8 mouse cellular contexts compared by ENCODE assay signal in the genomic region with DNA sequence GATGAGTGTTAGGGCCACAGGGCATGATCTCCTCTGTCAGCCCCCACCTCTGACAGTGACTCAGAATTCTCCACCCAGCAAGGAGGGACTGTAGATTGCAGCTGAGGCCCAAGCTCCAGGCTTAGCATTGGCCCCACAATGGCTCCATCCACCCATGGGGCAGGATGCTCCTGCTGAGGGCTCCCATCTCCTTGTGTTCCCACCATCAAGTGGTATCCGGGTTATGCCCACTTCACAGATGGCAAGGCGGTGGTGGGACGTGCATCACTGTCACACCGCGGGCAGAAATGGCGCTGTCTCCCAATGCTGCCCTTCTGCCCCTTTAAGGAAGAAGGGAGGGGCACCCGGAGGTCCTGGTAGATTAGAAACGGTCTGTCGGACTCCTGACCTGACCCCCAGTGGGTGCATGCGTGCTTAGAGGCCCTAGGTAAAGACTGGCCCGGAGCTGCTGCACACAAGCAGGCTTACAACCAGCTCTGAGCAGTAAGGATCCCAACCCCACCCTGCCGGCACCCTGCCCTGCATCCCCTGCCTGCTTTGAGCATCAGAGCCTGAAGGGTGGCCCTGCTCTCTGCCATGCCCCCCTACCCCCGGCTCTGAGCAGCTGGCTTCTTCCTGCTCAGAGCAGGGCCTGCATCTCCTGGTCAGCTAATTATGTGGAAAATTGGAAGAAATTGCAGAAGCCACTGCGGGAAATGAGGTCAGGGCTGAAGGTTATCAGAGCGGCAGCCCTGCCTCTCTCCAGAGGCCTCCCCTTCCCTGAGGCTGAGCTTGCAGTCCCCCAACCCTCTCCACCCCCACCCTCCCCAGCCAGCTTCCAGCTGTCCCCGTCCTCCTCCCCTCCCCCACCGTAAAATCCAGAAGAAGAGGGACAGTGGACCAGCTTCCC.
DNase-seq lines count a peak whose midpoint lies in the region; ATAC-seq lines count a peak whose summit lies in the region.

No protein-coding gene starts in this region.

- DNase-seq in kidney, adult 8-10 months: no peak
- DNase-seq in kidney, postnatal 36 days: peak; percentile 37 to 38
- DNase-seq in Muller cell, postnatal 12 days (ENCODE audit: inconsistent ontology term): no peak
- no peak for DNase-seq in thymus, postnatal 10 days (ENCODE audit: low spot score in 2 of 2)
- no peak for DNase-seq in gastrocnemius, postnatal 25 days

- no peaks in the 10 kb centered on the region for H3K27me3 ChIP-seq in kidney, embryonic 15.5 days
- H3K27me3 ChIP-seq in embryonic facial prominence, embryonic 13.5 days: no peaks in the 10 kb centered on the region
- H3K27me3 ChIP-seq in neural tube, embryonic 12.5 days (replicated peaks): no peaks in the 10 kb centered on the region

- WGBS in kidney, embryonic 15.5 days: 20% methylated on average over 16 of the region's 17 CpGs
- WGBS in embryonic facial prominence, embryonic 13.5 days: 17% methylated on average over 16 of the region's 17 CpGs
- WGBS in neural tube, embryonic 12.5 days: 18% methylated on average over 17 of the region's 17 CpGs

- ATAC-seq in kidney, embryonic 15.5 days (replicated peaks; ENCODE audit: low FRiP score): peak; percentile 47
- ATAC-seq in embryonic facial prominence, embryonic 13.5 days (ENCODE audit: insufficient number of reproducible peaks, insufficient read depth, low FRiP score, low TSS enrichment, low read depth): no peak
- ATAC-seq in neural tube, embryonic 12.5 days (ENCODE audit: low FRiP score, low read depth): peak; percentile 22; the same call in 1 of the 2 replicates

- H3K9me3 ChIP-seq in kidney, embryonic 15.5 days (replicated peaks): no peaks in the 10 kb centered on the region
- H3K9me3 ChIP-seq in embryonic facial prominence, embryonic 13.5 days: no peaks in the 10 kb centered on the region
- H3K9me3 ChIP-seq in neural tube, embryonic 12.5 days: no peaks in the 10 kb centered on the region

- peak overlapping the region; percentile 40 for H3K4me2 ChIP-seq in kidney, embryonic 15.5 days
- peak overlapping the region; percentile 21; the same call in 1 of the 2 replicates for H3K4me2 ChIP-seq in embryonic facial prominence, embryonic 13.5 days
- peak overlapping the region; percentile 45 for H3K4me2 ChIP-seq in neural tube, embryonic 12.5 days (replicated peaks)

- no peaks in the 10 kb centered on the region for H3K36me3 ChIP-seq in kidney, embryonic 15.5 days
- H3K36me3 ChIP-seq in embryonic facial prominence, embryonic 13.5 days: no peaks in the 10 kb centered on the region
- H3K36me3 ChIP-seq in neural tube, embryonic 12.5 days: no peaks in the 10 kb centered on the region

- peaks cover 85% of the 10 kb centered on the region for H3K4me1 ChIP-seq in kidney, embryonic 15.5 days
- H3K4me1 ChIP-seq in embryonic facial prominence, embryonic 13.5 days: peaks cover 94% of the 10 kb centered on the region
- peaks cover 92% of the 10 kb centered on the region for H3K4me1 ChIP-seq in neural tube, embryonic 12.5 days

- no peak overlapping the region for H3K9ac ChIP-seq in kidney, embryonic 15.5 days
- H3K9ac ChIP-seq in embryonic facial prominence, embryonic 13.5 days: peak overlapping the region; percentile 12; the same call in 1 of the 2 replicates
- H3K9ac ChIP-seq in neural tube, embryonic 12.5 days: peak overlapping the region; percentile 42; the same call in 1 of the 2 replicates

- H3K4me3 ChIP-seq in kidney, embryonic 15.5 days (replicated peaks): no peak overlapping the region
- H3K4me3 ChIP-seq in embryonic facial prominence, embryonic 13.5 days: no peak overlapping the region
- no peak overlapping the region for H3K4me3 ChIP-seq in neural tube, embryonic 12.5 days

- peak overlapping the region; percentile 74 for H3K27ac ChIP-seq in kidney, embryonic 15.5 days
- H3K27ac ChIP-seq in embryonic facial prominence, embryonic 13.5 days: peak overlapping the region; percentile 7; the same call in 1 of the 2 replicates
- peak overlapping the region; percentile 84 for H3K27ac ChIP-seq in neural tube, embryonic 12.5 days

Comparison
In these comparisons a context has a peak if more than half of its experiments do, and no peak if none do; other contexts are left out.
1. DNase-seq: peak in kidney, postnatal 36 days (2 of 2); none in kidney, adult 8-10 months (0 of 2), Muller cell, postnatal 12 days (single experiment), thymus, postnatal 10 days (0 of 2) and gastrocnemius, postnatal 25 days (single experiment).
2. H3K27ac ChIP-seq: peak in every context shown above with its lines; median percentile 84 in neural tube, embryonic 12.5 days; 74 in kidney, embryonic 15.5 days; 7 in embryonic facial prominence, embryonic 13.5 days.
3. Peak in every context shown above with its lines, with median percentiles within 50 percentile points of each other: H3K4me2 ChIP-seq.